Mouse (Mus musculus) left cerebral cortex, adult 18-20 months (tissue): ENCODE results near the gene Bcl2. TPM values are rescaled to one million over a fixed set of nuclear protein-coding genes. Genes with fewer than 3 reads are reported as not detected.
A peak's percentile ranks its signal among the peaks of the same experiment; 100 is the strongest.
"Not testable (repeated sequence)": the region's sequence is repeated elsewhere in the genome, so short reads cannot be mapped to it uniquely, and the experiment has no call there.

ENCODE experiments used
- DNase-seq, 2 experiments: peaks; one replicate each; pipeline ENCODE4 v3.0.0; 2021 to 2022; ENCODE audit warnings: low spot score in 2 of 2, mixed read lengths in 1 of 2
- long read RNA-seq, 2 experiments: library from polyadenylated mRNA; stranded (forward); transcript quantifications; one replicate each; pipeline ENCODE4 v2.0.0; 2021
- total RNA-seq, 2 experiments: library from RNA; stranded (reverse); gene quantifications; 2 replicates each; pipeline ENCODE4 v1.2.3; 2021

Gene Bcl2
- 10 to 100 TPM; 16.9 to 19.1 TPM for total RNA-seq
- long read RNA-seq, experiment 1, full-length matches to known transcripts = 16 of 19 reads
- long read RNA-seq, experiment 1, partial matches to known transcripts = 0 of 19 reads
- long read RNA-seq, experiment 1, other reads (novel, unspliced or antisense) = 3 of 19 reads
- long read RNA-seq, experiment 2, full-length matches to known transcripts = 5 of 9 reads
- long read RNA-seq, experiment 2, partial matches to known transcripts = 0 of 9 reads
- long read RNA-seq, experiment 2, other reads (novel, unspliced or antisense) = 4 of 9 reads

DNA sequence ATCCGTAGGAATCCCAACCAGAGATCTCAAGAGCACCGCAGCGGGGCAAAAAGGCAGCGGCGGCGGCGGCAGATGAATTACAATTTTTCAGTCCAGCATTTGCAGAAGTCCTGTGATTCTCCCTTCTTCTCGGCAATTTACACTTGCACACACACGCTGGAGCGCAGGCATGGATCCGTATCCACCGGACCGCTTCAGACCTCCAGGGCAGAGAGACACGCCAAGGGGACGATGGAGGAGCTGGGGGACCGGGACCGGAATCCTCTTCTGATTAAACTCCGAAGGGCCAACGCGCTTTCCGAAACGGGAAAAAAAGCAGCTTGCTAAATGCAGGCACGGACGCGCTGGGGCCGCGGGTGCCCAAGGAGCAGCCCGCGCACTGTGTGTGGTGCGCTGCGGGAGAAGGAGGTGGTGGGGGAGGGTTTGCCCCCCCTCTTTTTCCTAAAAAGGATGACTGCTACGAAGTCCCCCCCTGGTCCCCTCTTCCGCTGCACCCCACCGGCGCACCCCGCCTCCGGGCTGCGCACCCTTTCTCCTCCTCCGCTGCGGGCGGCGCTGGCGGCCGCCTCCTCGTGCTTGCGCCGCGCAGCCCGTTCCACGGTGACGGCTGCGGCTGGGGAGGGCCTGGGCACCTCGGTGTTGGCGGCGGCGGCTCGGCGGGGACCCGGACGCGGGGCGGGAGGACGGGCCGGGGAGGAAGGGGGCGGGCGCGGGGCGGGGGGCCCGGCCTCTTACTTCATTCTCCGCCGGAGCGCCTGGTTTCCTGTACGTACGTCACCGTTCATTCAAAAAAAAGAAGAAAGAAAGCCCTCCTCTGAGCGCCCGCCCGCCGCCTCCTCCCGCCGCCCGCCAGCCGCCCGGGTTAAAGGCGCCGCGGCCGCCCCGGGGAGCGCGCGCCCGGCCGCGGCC is at the start of gene Bcl2:
Gene Bcl2 (minus strand): TSS at position 654 of the 909 bp plus-strand sequence.
- DNase-seq = peak; percentile 64 to 77

DNA sequence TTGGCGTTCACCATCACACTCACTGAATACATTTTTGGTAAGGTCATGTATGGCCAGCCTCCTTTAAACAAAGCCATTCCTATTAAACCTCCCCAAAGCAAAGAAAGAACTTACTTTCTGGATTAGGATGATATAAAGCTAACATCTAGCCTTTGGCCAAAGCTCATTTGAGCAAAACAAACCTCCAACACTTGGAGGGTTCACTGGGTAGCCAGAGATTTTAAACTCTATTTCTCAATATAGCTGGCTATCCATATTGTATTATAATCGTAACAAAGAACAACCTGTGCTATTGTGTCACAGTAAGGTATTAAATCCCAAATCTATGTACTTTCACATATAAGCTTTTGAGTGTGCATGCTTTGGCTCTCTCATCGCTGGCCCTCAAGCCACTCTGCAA is 46.7 kb upstream of the Bcl2 start:
- no peak for DNase-seq

GRCm38 (mm10) chr1:106759572-106760435 is 45.7 kb upstream of the Bcl2 start, which contains the start of gene Kdsr:
Gene Kdsr, minus strand, starts transcription at chr1:106759727.
- DNase-seq = peak; percentile 96 to 98

DNA sequence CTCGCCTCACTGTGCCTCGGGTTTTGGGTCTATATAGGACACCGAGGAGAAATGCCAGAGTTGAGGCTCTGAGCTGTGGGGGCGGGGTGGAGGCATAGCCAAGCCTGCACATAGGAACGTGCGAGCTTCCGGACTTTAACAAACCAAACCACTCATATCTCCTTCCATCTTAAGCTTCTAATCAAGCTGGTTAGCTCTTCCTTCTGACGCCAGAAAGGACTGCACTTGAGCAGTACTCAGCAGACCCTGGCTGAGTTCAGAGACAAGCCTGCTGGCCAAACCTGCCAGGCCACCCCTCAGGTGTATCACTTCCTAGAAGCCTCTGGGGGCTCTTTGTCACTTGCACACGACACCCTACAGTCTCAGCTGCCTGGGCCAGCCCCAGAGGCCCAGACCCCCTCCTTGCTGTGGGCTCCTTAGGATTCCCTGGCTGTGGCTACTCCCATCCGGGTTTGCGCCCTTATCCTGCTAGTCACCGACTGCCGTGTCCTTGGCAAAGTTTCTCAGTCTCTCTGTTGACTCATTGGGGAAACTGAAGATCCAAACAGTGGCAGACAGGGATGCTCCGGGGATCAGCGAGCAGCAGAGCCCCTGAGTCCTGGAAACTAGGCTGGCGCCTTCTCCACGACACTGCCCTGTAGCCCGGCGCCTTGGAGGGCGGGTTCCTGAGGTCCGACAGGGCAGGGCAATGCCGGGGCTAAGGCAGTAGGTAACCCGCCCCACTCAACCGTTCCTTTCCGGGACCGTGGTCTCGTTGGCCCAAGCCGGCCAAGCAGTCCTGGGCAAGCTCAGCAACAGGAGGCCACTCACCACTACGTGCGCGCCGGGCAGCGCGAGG is 44.9 kb upstream of the Bcl2 start:
- DNase-seq = peak; percentile 24 to 28

DNA sequence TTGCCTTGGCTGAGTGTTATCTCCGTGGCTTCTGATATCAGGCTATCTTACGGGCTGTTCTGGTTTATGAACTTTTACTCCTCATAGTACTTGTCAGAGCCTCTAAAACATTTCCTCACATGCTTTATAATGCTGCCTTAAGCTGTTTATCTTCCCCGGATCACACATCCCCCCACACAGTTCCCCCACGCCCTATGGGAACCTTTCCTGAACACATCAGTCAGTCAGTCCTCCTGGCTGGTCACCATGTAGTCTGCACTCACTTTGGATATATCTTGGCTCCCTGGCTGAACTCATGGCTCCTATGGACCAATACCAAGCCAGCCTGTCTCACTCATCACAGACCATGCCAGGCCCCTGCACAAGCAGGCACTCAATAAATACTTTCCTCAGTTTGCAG is 42.6 kb upstream of the Bcl2 start:
- no peak for DNase-seq

- no peak for DNase-seq
Measured at GRCm38 (mm10) chr1:106752013-106752412, 37.9 kb upstream of the Bcl2 start.

- no peak for DNase-seq
Measured at GRCm38 (mm10) chr1:106750656-106751055, 36.6 kb upstream of the Bcl2 start.

DNA sequence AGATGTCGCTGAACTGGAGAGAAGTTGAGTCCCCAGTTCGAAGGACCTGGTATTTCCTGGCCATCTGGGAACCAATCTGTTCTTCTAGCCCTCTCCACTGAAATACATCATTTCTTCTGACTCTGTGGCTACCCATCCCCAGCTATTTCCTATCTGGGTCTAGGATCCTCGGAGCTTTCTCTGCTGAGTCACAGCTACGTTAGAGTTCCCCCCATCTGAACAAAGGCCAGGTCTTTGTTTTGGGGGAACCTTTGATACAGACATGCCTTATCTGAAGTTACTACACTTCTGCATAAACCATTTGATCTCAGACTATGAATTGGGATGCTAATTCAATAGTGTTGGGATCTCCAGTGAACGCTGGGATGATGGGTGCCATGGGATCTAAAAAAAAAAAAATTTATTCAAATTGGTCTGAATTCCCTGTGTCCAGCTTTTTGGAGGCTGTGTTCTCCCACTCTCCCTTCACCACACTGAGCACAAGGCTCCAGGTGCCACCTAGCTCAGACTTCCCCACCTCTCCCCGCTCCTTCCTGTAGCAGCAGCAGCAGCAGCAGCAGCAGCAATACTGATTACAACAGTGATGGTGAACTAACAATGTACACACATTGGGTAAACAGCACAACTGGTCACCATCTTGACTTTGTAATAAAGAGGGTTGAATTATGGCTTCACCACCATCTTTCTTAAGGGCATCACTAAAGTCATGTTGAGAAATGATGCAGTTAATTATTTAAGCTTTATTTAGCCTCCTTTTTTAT is 34.7 kb upstream of the Bcl2 start:
- no peak for DNase-seq

GRCm38 (mm10) chr1:106742980-106743379 is 28.9 kb upstream of the Bcl2 start:
- no peak for DNase-seq

- no peak for DNase-seq
Measured at GRCm38 (mm10) chr1:106740735-106741134, 26.7 kb upstream of the Bcl2 start.

DNA sequence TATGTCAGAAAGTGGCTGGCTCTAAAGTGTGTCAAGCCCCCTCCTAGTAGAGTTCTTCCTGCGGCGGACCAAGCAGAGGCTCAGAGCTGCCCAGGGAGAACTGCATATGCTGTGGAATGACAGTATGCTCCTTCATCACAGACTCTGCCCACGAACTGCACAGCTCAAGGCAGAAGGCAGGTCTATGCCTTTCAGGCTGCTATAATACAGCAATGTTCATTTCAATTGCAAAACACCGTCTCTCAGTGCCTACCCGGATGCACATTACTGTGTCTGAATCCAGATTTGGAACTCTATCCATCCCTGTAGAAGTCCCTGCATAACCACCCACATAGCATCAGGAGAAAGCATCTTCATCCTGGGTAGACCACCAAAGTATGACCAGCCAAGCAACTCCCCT is 25.7 kb upstream of the Bcl2 start:
- no peak for DNase-seq

DNA sequence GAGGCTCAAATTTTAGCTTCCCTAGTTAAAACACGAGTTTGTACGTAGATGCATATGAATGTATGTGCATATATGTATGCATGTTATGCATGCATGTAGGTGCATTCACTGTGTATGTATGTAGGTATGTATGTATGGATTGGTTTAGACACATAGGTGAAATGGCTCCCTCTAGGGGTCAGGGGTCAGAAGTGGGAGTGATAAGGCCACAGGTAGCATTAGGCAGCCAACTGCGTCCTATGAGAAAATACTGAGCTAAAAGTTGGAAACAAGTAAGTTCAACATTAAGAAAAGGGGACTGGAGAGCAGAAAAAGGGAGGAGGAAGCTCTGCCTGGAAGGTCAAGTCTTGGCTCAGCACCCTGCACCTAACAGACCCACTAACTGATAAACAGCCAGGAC is 24.0 kb upstream of the Bcl2 start:
- DNase-seq = no peak

- DNase-seq = no peak
Measured at GRCm38 (mm10) chr1:106736211-106736610, 22.1 kb upstream of the Bcl2 start.

- peak; percentile 53 to 60 for DNase-seq
Measured at GRCm38 (mm10) chr1:106735586-106735985, 21.5 kb upstream of the Bcl2 start.

GRCm38 (mm10) chr1:106722061-106722460 is 8.0 kb upstream of the Bcl2 start:
- no peak for DNase-seq

DNA sequence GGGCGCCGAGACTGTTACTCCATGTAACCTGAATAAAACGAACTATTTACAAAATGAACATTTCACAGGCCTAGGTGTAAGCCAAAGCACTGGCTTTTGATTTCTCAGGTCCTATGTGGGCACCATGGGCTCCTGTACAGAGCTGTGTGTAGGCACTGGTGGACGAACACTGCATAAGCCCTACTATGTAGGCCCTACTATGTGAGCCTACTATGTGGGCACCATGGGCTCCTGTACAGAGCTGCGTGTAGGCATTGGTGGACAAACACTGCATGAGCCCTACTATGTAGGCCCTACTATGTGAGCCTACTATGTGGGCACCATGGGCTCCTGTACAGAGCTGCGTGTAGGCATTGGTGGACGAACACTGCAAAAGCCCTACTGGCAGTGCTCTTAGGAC is 3.7 kb upstream of the Bcl2 start:
- DNase-seq = not testable (repeated sequence)

- peak; percentile 73 to 83 for DNase-seq
Measured at GRCm38 (mm10) chr1:106717071-106717601, 3.1 kb upstream of the Bcl2 start.

DNA sequence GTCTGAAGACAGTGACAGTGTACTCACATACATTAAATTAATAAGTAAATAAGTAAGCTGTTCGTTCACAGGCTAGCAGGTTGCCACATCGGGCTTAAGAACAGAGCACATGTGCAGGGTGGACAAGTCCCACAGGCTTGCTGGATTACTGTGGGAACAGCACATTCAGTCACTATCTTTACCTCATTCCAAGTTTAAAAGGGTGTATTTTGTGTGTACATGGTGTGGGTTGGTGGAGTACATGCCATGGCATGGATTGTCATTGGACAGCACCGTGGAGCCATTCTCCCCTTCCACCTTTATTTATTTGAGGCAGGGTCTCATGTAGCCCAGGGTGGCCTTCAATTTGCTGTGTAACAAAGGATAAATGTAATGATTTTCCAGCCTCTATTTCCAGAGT is 2.1 kb upstream of the Bcl2 start:
- DNase-seq = no peak
